Mouse (Mus musculus) small intestine, adult 2 months (tissue): ENCODE results near the gene Lypd8. TPM values are rescaled to one million over a fixed set of nuclear protein-coding genes. Genes with fewer than 3 reads are reported as not detected.

ENCODE experiments used
- H3K27ac ChIP-seq: fragments of 200-500 bp; 2 replicates; pipeline ENCODE4 v1.5.1; 2012; ENCODE audit warnings: low read depth, low read length, control low read depth, inconsistent platforms; ENCODE audit not compliant: insufficient read depth
- H3K27me3 ChIP-seq: fragments of 200-500 bp; 2 replicates; pipeline ENCODE4 v1.6.1; 2012; ENCODE audit warnings: mild to moderate bottlenecking, moderate library complexity, low read length, inconsistent platforms; ENCODE audit not compliant: control insufficient read depth, insufficient read depth
- H3K36me3 ChIP-seq: fragments of 200-500 bp; 2 replicates; pipeline ENCODE4 v1.6.1; 2012; ENCODE audit warnings: mild to moderate bottlenecking, low read length, control low read depth, inconsistent platforms; ENCODE audit not compliant: control insufficient read depth, insufficient read depth
- H3K4me1 ChIP-seq: fragments of 200-500 bp; 2 replicates; pipeline ENCODE4 v1.6.1; 2012; ENCODE audit warnings: low read length, inconsistent platforms, mixed read lengths; ENCODE audit not compliant: control insufficient read depth, insufficient read depth, insufficient read length
- H3K4me3 ChIP-seq: fragments of 200-500 bp; 2 replicates; pipeline ENCODE4 v1.5.1; 2012; ENCODE audit warnings: low read depth, mild to moderate bottlenecking, control low read depth, inconsistent platforms, low read length, moderate library complexity
- CTCF ChIP-seq: fragments of 200-500 bp; IDR thresholded peaks from 2 replicates; pipeline ENCODE4 v1.5.1; 2012; ENCODE audit warnings: low read depth, mild to moderate bottlenecking, control low read depth, inconsistent platforms, low read length, moderate library complexity, mixed read lengths; ENCODE audit not compliant: insufficient replicate concordance, insufficient read length; ENCODE audit errors: extremely low read depth
- POLR2A ChIP-seq: fragments of 200-500 bp; IDR thresholded peaks from 2 replicates; pipeline ENCODE4 v1.6.1; 2012; ENCODE audit warnings: low read depth, mild to moderate bottlenecking, control low read depth, inconsistent platforms, low read length, moderate library complexity
- WGBS: fragments of 180-500 bp; shearing (Covaris S2); methylation state at CpG from one replicate; pipeline ENCODE4 v1.1.7; 2018; 5-methylcytosine and 5-hydroxymethylcytosine counted together
- polyA plus RNA-seq: library from polyadenylated mRNA; depleted of rRNA; stranded (reverse); fragments of >200 nt; gene quantifications from 2 replicates; pipeline ENCODE4 v1.2.3, GENCODE M21; 2012; rRNA removed

Lypd8 gene
- polyA plus RNA-seq, 1 experiment, result 2,382 TPM

DNA sequence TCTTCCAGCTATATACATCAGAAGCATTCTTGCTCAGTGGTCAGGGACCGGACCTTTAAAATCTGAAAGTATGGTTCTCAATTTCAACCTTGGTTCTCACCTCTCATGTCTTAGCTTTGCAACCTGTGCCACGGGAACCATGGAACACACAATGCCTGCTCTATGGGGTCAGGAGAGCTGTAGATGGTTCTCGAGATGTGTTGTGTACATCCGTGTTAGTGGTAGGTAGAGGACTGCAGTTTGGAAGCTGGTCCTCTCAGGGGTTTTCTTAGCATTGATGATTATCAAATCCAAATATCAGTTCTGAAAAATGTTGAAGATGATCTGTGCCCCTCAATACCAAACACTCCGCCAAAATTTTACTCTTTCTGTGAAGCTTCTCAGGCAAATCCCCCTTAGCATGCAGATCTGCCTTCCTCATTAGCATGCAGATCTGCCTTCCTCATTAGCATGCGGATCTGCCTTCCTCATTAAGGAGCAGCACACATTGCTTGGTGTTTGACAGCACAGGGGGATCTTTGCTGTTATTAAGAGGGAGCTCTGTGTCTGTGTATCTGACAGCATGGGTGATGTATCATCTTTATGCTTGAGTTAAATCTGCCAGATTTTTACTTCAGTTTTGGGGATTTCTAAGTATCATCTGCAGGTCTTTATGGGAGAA is 21.3 kb downstream of the Lypd8 start:
- TF ChIP-seq POLR2A, result no peak
- no peaks in the 10 kb centered on the region for H3K27me3 ChIP-seq
- no peaks in the 10 kb centered on the region for H3K36me3 ChIP-seq
- 82% methylated on average over 6 of the region's 6 CpGs for WGBS
- no peaks in the 10 kb centered on the region for H3K4me1 ChIP-seq
- H3K27ac ChIP-seq, result no peak overlapping the region
- no peak overlapping the region for H3K4me3 ChIP-seq

DNA sequence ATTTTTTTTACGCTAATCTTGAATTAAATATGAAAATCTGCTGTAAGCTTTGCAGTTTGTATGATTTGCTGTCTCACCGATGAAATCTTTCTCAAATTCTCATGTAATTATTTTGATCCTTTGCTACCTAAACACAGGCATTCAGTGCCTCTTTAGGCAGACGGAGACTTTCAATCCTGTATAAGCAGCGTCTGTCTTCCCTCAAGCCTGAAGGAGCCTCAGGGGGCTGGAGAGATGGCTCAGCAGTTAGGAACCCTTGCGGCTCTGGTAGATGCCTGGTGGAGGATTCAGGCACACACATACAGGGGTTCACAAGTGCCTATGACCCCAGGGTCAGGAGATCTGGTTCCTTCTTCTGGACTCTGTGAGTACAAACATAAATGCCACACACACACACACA is 21.8 kb downstream of the Lypd8 start:
- H3K27ac ChIP-seq, result no peak overlapping the region
- TF ChIP-seq POLR2A (no peak), CTCF (no peak)
- 73% methylated on average over 5 of the region's 5 CpGs for WGBS
- no peak overlapping the region for H3K4me3 ChIP-seq
- H3K36me3 ChIP-seq, result no peaks in the 10 kb centered on the region
- no peaks in the 10 kb centered on the region for H3K27me3 ChIP-seq
- no peaks in the 10 kb centered on the region for H3K4me1 ChIP-seq

- no peaks in the 10 kb centered on the region for H3K27me3 ChIP-seq
- no peak for TF ChIP-seq CTCF
- no peak for TF ChIP-seq POLR2A
- H3K36me3 ChIP-seq, result no peaks in the 10 kb centered on the region
- 17% methylated on average over 3 of the region's 3 CpGs for WGBS
- no peak overlapping the region for H3K27ac ChIP-seq
- no peak overlapping the region for H3K4me3 ChIP-seq
- no peaks in the 10 kb centered on the region for H3K4me1 ChIP-seq
Observed at GRCm38 (mm10) chr11:58408066-58408465, 29.2 kb downstream of the Lypd8 start.

GRCm38 (mm10) chr11:58418336-58418735 is 39.5 kb downstream of the Lypd8 start:
- peaks cover 21% of the 10 kb centered on the region; the same call in 1 of the 2 replicates for H3K4me1 ChIP-seq
- whole genome bisulfite sequencing, result 68% methylated on average over 3 of the region's 3 CpGs
- no peak overlapping the region for H3K4me3 ChIP-seq
- TF ChIP-seq POLR2A, result no peak
- TF ChIP-seq CTCF, result no peak
- H3K27me3 ChIP-seq, result no peaks in the 10 kb centered on the region
- no peaks in the 10 kb centered on the region for H3K36me3 ChIP-seq
- no peak overlapping the region for H3K27ac ChIP-seq

- 11% methylated on average over 1 of the region's 1 CpGs for WGBS
- Histone ChIP-seq H3K4me1 (peaks cover 19% of the 10 kb centered on the region; the same call in 1 of the 2 replicates), H3K27me3 (no peaks in the 10 kb centered on the region), H3K4me3 (no peak within 1 kb of the TSS), H3K27ac (no peak within 1 kb of the TSS), H3K36me3 (no peaks in the 10 kb centered on the region)
- TF ChIP-seq POLR2A (no peak), CTCF (no peak)
Observed at GRCm38 (mm10) chr11:58420815-58421214, 42.0 kb downstream of the Lypd8 start, which contains the start of gene 1810065E05Rik. TSS of gene 1810065E05Rik (plus strand) at chr11:58421111.

DNA sequence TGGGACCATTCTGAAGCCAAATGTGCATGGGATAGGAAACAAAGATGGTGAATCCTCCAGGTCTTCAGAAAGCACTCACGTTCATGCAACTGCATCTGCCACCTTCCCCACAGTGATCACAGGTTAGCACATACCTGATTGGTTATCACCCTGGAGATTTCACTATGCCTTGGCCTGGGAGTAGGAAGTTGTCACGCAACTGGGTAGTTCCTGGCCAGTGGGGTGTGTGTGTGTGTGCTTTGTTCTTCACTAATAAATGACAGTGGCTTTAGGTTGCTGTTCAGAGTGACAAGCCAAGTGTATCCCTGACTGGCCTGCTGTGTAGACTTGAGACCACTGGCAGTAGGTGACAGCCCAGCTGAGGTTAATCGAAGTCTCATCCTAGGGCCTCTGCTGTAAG is 53.4 kb downstream of the Lypd8 start, which contains the start of gene Gm12253:
Gene Gm12253 (plus strand): TSS at position 301 of the 400 bp plus-strand sequence.
- Histone ChIP-seq H3K4me3 (no peak within 1 kb of the TSS), H3K27me3 (no peaks in the 10 kb centered on the region; the same call in 1 of the 2 replicates), H3K27ac (peak within 1 kb of the TSS; percentile 4; the same call in 1 of the 2 replicates), H3K4me1 (no peaks in the 10 kb centered on the region; the same call in 1 of the 2 replicates), H3K36me3 (no peaks in the 10 kb centered on the region)
- WGBS, result 76% methylated on average over 3 of the region's 3 CpGs
- no peak for TF ChIP-seq CTCF
- TF ChIP-seq POLR2A, result no peak

DNA sequence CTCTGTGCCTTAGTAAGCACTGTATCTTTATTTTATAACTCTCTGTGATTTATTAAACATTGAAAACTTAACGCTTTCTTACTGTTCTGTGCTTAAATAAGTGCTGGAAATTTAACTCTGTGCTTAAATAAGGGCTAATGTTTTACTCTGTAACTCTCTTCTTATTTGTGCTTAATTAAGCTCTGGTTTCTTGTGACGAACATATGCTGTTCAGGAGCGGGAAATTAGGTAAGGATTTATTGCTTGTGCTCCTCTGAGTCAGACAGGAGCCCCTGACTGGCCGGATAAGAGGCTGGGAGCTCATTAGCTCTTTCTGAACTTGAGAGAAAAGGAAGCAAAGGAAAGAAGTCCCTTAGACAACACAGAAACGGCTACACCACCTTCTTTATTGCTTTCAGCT is 59.0 kb downstream of the Lypd8 start:
- Histone ChIP-seq H3K4me1 (no peaks in the 10 kb centered on the region), H3K27ac (no peak overlapping the region), H3K4me3 (no peak overlapping the region), H3K36me3 (no peaks in the 10 kb centered on the region), H3K27me3 (no peaks in the 10 kb centered on the region; the same call in 1 of the 2 replicates)
- WGBS, result 15% methylated on average over 5 of the region's 5 CpGs
- TF ChIP-seq POLR2A, result no peak
- TF ChIP-seq CTCF, result no peak

Other genes with a start within 250 kb of the Lypd8 start
- gene Gemin5, start 210.5 kb upstream of the Lypd8 start, polyA plus RNA-seq, result 2.5 and 3.5 TPM in 2 replicates
- gene Mrpl22, start 207.4 kb upstream of the Lypd8 start, polyA plus RNA-seq, result 8.3 and 13.9 TPM in 2 replicates
- 10.8 and 27.7 TPM in 2 replicates for gene Igtp, start 179.5 kb upstream of the Lypd8 start, polyA plus RNA-seq
- gene Irgm2, start 179.4 kb upstream of the Lypd8 start, polyA plus RNA-seq, result 7.1 and 22.7 TPM in 2 replicates
- gene 4930438A08Rik, start 104.2 kb upstream of the Lypd8 start, polyA plus RNA-seq, result 0.28 and 0.71 TPM in 2 replicates
- gene Zfp692, start 72.0 kb upstream of the Lypd8 start, polyA plus RNA-seq, result 14.1 and 15.8 TPM in 2 replicates
- gene Zfp672, start 48.7 kb upstream of the Lypd8 start, polyA plus RNA-seq, result 17.5 and 17.8 TPM in 2 replicates
- gene Sh3bp5l, start 48.3 kb upstream of the Lypd8 start, polyA plus RNA-seq, result 14.9 and 22.7 TPM in 2 replicates
- gene 1810065E05Rik, start 42.1 kb downstream of the Lypd8 start, polyA plus RNA-seq, result 0.63 and 1.0 TPM in 2 replicates
- gene Gm12253, start 53.5 kb downstream of the Lypd8 start, polyA plus RNA-seq, result not detected in 2 replicates
- gene Lypd9, start 73.9 kb downstream of the Lypd8 start, polyA plus RNA-seq, result not detected in 2 replicates
- gene Olfr30, start 83.2 kb downstream of the Lypd8 start, polyA plus RNA-seq, result not detected in 2 replicates
- not detected in 2 replicates for gene Olfr332, start 113.5 kb downstream of the Lypd8 start, polyA plus RNA-seq
- gene Olfr331, start 123.5 kb downstream of the Lypd8 start, polyA plus RNA-seq, result not detected in 2 replicates
- gene Olfr330, start 155.8 kb downstream of the Lypd8 start, polyA plus RNA-seq, result not detected in 2 replicates
- gene Olfr329-ps, start 167.4 kb downstream of the Lypd8 start, polyA plus RNA-seq, result not detected in 2 replicates
- not detected in 2 replicates for gene Olfr328, start 176.6 kb downstream of the Lypd8 start, polyA plus RNA-seq
- not detected in 2 replicates for gene Olfr224, start 191.5 kb downstream of the Lypd8 start, polyA plus RNA-seq
- not detected in 2 replicates for gene Olfr325, start 198.7 kb downstream of the Lypd8 start, polyA plus RNA-seq
- not detected in 2 replicates for gene Olfr324, start 216.1 kb downstream of the Lypd8 start, polyA plus RNA-seq
- 32.8 and 181 TPM in 2 replicates for gene 2210407C18Rik, start 237.0 kb downstream of the Lypd8 start, polyA plus RNA-seq